Mouse (Mus musculus) kidney, adult 11 months (tissue): ENCODE data around the gene Rdh13.
"Not testable (repeated sequence)": the region's sequence is repeated elsewhere in the genome, so short reads cannot be mapped to it uniquely, and the experiment has no call there.

Experiments used
- DNase-seq: peaks from one replicate; pipeline ENCODE4 v3.0.0; 2022

Rdh13 gene

DNA sequence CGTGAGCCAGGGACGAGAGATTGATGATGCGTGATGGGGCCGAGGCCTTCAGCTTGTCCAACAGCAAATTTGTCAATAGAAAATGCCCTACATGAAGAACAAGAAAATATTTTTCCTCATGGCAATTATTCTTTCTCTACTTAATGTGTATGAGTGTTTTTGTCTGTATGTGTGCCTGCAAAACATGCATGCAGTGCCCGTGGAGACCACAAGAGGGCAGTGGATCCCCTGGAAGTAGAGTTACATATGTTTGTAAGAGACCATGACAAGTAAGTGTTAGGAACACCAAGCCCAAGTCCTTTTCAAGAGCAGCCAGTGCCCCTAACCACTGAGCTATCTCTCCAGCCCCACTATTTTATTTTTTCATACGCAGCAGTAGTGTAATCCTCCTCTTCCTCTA, 13.9 kb downstream of the Rdh13 start:
- peak; percentile 68 for DNase-seq

GRCm38 (mm10) chr7:4430246-4430844, 15.1 kb downstream of the Rdh13 start:
- no peak for DNase-seq

GRCm38 (mm10) chr7:4427161-4427912, 18.1 kb downstream of the Rdh13 start:
- peak; percentile 92 for DNase-seq

- no peak for DNase-seq
Measured at GRCm38 (mm10) chr7:4420230-4420629, 25.2 kb downstream of the Rdh13 start.

DNA sequence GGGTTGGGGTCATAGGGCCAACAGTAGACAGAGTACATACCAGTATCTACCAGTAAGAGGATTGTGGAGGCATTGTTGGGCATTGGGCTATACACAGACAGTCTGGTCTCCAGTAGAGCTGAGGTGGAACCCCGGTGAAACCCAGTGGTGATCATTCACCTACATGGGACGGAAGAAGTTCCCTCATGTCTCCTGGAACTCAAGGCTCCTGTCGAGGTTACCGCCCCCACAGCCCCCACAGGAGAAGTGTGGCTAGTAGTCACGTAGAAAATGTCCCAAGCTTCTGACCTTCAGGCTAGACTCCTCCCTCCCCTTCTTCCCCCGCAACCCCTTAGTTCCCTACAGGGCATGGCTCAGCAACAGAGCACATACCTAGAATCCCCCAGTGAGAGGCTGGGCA, 25.8 kb downstream of the Rdh13 start:
- DNase-seq: no peak

DNA sequence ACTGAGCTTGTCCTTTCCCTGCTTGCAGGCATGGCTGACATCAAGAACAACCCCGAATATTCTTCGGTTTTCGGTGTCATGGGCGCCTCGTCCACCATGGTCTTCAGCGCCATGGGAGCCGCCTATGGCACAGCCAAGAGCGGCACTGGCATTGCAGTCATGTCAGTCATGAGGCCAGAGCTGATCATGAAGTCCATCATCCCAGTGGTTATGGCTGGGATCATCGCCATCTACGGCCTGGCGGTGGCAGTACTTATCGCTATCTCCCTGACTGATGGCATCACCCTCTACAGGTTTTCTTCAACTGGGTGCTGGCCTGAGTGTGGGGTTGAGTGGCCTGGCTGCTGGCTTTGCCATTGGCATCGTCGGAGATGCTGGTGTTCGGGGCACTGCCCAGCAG, 33.0 kb downstream of the Rdh13 start:
- DNase-seq: not testable (repeated sequence)

DNA sequence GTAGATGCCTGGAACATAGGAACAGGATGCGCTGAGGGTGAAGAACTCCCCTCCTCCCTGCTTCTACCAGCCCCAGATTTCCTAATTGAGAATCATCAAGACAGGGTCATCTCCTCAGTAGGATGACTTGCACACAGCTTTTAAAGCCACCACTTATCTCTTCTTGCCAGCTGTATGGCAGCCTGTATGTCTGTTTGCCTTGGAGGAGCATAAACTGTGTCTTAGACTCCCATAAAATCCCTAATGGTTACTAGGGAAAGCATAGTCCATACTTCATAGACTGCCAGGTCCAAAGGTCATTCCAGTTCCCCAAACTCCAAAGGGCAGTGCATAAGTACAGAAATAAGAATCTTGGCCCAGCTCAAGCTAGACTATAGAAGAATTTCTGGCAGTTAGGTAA, 47.7 kb downstream of the Rdh13 start, which contains the start of gene Gp6:
Gene Gp6 (minus strand): TSS at position 15 of the 400 bp plus-strand sequence.
- DNase-seq: no peak
